Mouse (Mus musculus) central nervous system, embryonic 14 days (tissue): Measurements from ENCODE around the gene Olfr365. TPM values are rescaled to one million over a fixed set of nuclear protein-coding genes. Genes with fewer than 3 reads are reported as not detected.

Experiments
- polyA plus RNA-seq: library from polyadenylated mRNA; depleted of rRNA; stranded (reverse); fragments of >200 nt; gene quantifications from 2 replicates; pipeline ENCODE4 v1.2.3, GENCODE M21; 2012; rRNA removed

Olfr365 gene
- not detected in 2 replicates for polyA plus RNA-seq

DNA sequence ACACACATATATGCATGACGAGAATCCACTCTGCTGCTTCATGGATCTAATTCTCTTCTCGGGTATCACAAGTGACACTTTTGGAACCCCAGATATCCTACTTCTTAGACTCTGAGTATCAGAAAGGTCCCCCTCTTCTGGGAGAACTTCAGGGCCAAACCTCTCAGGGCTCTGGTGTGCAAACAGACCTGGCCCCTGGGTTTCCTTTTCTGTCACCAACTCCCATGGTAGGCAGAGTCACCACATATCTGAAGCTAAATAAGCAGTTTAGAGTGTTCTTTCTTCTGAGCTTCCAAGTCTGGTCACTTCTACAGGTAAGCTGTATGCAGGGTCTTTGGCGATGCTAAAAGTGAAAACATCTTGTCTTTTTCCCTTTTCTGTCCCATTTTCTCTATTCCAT is at the start of gene Olfr365:
Gene Olfr365 (plus strand): TSS at position 301 of the 400 bp plus-strand sequence.

DNA sequence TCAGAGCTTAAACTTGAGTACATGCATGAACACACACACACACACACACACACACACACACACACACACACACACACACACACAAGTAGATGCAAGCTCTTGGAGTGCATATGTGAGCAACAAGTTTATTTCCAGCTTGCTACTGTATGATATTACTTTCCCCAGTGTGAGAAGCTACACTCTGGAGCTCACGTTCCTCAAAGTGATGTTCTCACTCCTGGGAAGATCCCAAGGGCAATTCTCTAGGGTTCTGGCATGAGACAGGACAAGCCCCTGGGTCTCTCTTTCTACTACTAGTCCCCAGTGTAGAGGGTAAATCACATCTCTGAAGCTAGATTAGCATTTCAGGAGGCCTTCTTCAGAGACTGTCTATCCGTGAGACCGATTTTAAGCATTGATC is 49.0 kb upstream of the Olfr365 start, which contains the start of gene Olfr364-ps1:
Gene Olfr364-ps1 (plus strand): TSS at position 301 of the 400 bp plus-strand sequence.

DNA sequence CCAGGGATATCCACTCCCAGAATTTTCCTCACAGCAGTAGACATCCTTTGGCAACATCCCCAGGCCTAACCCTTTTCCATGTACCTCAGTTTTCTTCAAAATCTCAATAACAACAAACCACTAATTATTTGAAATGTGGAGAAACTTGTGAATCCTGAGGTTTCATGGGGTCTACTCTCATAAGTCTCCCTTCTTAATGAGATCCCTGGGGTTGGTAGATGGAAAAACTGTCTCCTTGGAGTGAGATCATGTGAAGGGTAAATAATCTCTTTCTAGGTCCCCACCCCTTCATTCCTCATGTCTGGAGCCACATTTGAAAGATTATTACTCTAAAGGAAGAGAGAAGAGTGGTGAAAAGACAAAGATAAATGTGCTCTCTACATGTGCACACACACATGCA is 23.3 kb downstream of the Olfr365 start, which contains the start of gene Olfr366:
Gene Olfr366 (plus strand): TSS at position 301 of the 400 bp plus-strand sequence.

Other genes starting within 250 kb of the Olfr365 start
- not detected in 2 replicates for gene Olfr357, start 194.4 kb upstream of the Olfr365 start, polyA plus RNA-seq
- gene Olfr358, start 178.9 kb upstream of the Olfr365 start, polyA plus RNA-seq, result not detected in 2 replicates
- not detected in 2 replicates for gene Olfr360, start 122.5 kb upstream of the Olfr365 start, polyA plus RNA-seq
- gene Olfr361, start 98.9 kb upstream of the Olfr365 start, polyA plus RNA-seq, result not detected in 2 replicates
- not detected in 2 replicates for gene Olfr362, start 70.3 kb upstream of the Olfr365 start, polyA plus RNA-seq
- gene Olfr364-ps1, start 48.9 kb upstream of the Olfr365 start, polyA plus RNA-seq, result not detected in 2 replicates
- not detected in 2 replicates for gene Olfr366, start 23.4 kb downstream of the Olfr365 start, polyA plus RNA-seq
- gene Olfr368, start 138.3 kb downstream of the Olfr365 start, polyA plus RNA-seq, result not detected in 2 replicates
- 45.9 and 52.9 TPM in 2 replicates for gene Pdcl, start 171.1 kb downstream of the Olfr365 start, polyA plus RNA-seq
- gene Rc3h2, start 234.7 kb downstream of the Olfr365 start, polyA plus RNA-seq, result 24.4 and 26.7 TPM in 2 replicates